8 mouse cellular contexts compared by ENCODE assay signal in the genomic region with DNA sequence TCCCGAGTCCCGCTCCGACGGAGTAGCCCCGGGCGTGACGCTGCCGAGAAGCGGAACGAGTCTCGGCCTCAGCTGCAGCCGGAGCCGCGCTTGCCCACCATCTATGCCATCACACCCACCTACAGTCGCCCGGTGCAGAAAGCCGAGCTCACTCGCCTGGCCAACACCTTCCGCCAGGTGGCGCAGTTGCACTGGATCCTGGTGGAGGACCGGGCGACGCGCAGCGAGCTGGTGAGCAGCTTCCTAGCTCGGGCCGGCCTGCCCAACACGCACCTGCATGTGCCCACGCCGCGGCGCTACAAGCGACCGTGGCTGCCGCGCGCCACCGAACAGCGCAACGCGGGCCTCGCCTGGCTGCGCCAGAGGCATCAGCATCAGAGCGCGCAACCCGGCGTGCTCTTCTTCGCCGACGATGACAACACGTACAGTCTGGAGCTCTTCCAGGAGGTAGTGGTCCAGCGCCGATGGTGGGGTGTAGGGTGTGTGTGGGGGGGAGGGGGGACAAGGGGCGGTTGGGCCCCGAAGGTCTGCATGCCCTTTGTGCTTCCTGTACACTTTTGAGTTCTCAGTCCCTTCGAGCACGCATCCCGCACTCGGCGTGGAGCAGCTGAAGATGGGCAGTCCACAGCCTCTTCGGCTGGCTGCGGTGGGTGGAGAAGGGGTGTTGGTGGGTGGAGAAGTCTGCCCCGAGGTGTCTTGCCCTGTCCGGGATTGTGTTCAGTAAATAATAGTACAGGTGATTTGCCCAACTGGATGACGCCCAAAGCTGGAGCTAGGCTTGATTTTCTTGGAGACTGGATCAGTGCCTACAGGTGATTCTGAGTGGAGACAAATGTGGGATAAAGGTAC. TPM values are rescaled to one million over a fixed set of nuclear protein-coding genes. Genes with fewer than 3 reads are reported as not detected.
DNase-seq lines count a peak whose midpoint lies in the region; ATAC-seq and TF ChIP-seq lines count a peak whose summit lies in the region.

No protein-coding gene starts in this region.

- H3K36me3 ChIP-seq in heart, embryonic 13.5 days: no peaks in the 10 kb centered on the region
- H3K36me3 ChIP-seq in kidney, postnatal 0 days (ENCODE audit: insufficient read depth, low read length): no peaks in the 10 kb centered on the region
- H3K36me3 ChIP-seq in liver, adult 2 months (ENCODE audit: control insufficient read depth, insufficient read depth, low read length): no peaks in the 10 kb centered on the region
- no peaks in the 10 kb centered on the region for H3K36me3 ChIP-seq in stomach, embryonic 14.5 days (ENCODE audit: control insufficient read depth, insufficient read depth, low read length)

- ATAC-seq in erythroid progenitor cell, adult 5-6 weeks (replicated peaks; ENCODE audit: low FRiP score, poor library complexity, severe bottlenecking): peak; percentile 59; the same call in 1 of the 2 replicates
- ATAC-seq in heart, embryonic 13.5 days (ENCODE audit: extremely low read depth, insufficient number of reproducible peaks, low FRiP score, low TSS enrichment): peak; percentile 67; the same call in 1 of the 2 replicates
- peak; percentile 90 for ATAC-seq in kidney, postnatal 0 days (replicated peaks; ENCODE audit: low FRiP score, low read depth)
- ATAC-seq in stomach, embryonic 14.5 days (ENCODE audit: insufficient number of reproducible peaks, insufficient read depth, low FRiP score, low read depth): peak; percentile 87

- peak; percentile 94 to 95 for DNase-seq in B cell, adult 2 months
- DNase-seq in kidney, postnatal 0 days (ENCODE audit: low spot score): peak; percentile 92
- DNase-seq in liver, adult 2 months (ENCODE audit: extremely low read depth, low read depth, low spot score): peak; percentile 51
- peak; percentile 36 to 83 for DNase-seq in natural killer cell, adult 2 months (ENCODE audit: low spot score in 2 of 2)

- no peak overlapping the region for H3K27ac ChIP-seq in brown adipose tissue, adult 24 weeks (replicated peaks; ENCODE audit: low read depth, low read length)
- no peak overlapping the region for H3K27ac ChIP-seq in heart, embryonic 13.5 days (replicated peaks)
- no peak overlapping the region for H3K27ac ChIP-seq in kidney, postnatal 0 days
- H3K27ac ChIP-seq in liver, adult 2 months (replicated peaks; ENCODE audit: insufficient read depth, low read depth, low read length): no peak overlapping the region
- H3K27ac ChIP-seq in stomach, embryonic 14.5 days (ENCODE audit: low read length): no peak overlapping the region

- no peak for TF ChIP-seq POLR2A in liver, adult 2 months (IDR thresholded peaks at IDR 0.05; ENCODE audit: extremely low read depth, insufficient read depth, low read length)

- H3K4me1 ChIP-seq in brown adipose tissue, adult 24 weeks (ENCODE audit: control insufficient read depth, insufficient read depth, insufficient read length, low read length): no peaks in the 10 kb centered on the region
- peaks cover 18% of the 10 kb centered on the region for H3K4me1 ChIP-seq in heart, embryonic 13.5 days
- peaks cover 8% of the 10 kb centered on the region for H3K4me1 ChIP-seq in kidney, postnatal 0 days (replicated peaks; ENCODE audit: insufficient read depth, low read length)
- peaks cover 3% of the 10 kb centered on the region; the same call in 1 of the 2 replicates for H3K4me1 ChIP-seq in liver, adult 2 months (ENCODE audit: control insufficient read depth, insufficient read depth, low read length)
- H3K4me1 ChIP-seq in stomach, embryonic 14.5 days (ENCODE audit: control insufficient read depth, insufficient read depth, low read length): no peaks in the 10 kb centered on the region

- peak overlapping the region; percentile 70 for H3K9ac ChIP-seq in heart, embryonic 13.5 days
- peak overlapping the region; percentile 33; the same call in 1 of the 2 replicates for H3K9ac ChIP-seq in kidney, postnatal 0 days (ENCODE audit: low read depth, low read length)
- no peak overlapping the region for H3K9ac ChIP-seq in liver, adult 2 months (ENCODE audit: low read depth, low read length)
- no peak overlapping the region for H3K9ac ChIP-seq in stomach, embryonic 14.5 days (replicated peaks; ENCODE audit: low read depth, low read length)

- H3K27me3 ChIP-seq in heart, embryonic 13.5 days (replicated peaks): peaks cover 82% of the 10 kb centered on the region
- H3K27me3 ChIP-seq in kidney, postnatal 0 days (ENCODE audit: insufficient read depth, low read length): peaks cover 22% of the 10 kb centered on the region
- H3K27me3 ChIP-seq in liver, adult 2 months (ENCODE audit: control insufficient read depth, insufficient read depth, low read length): peaks cover 18% of the 10 kb centered on the region
- H3K27me3 ChIP-seq in stomach, embryonic 14.5 days (ENCODE audit: control insufficient read depth, insufficient read depth, low read length): peaks cover 25% of the 10 kb centered on the region

- TF ChIP-seq CTCF in kidney, postnatal 0 days (IDR thresholded peaks at IDR 0.05; ENCODE audit: low read depth): peak; percentile 96
- TF ChIP-seq CTCF in liver, adult 2 months (IDR thresholded peaks at IDR 0.05; ENCODE audit: low read depth, low read length): peak; percentile 96

- H3K4me2 ChIP-seq in heart, embryonic 13.5 days: peak overlapping the region; percentile 99
- H3K4me2 ChIP-seq in kidney, postnatal 0 days (ENCODE audit: low read length): peak overlapping the region; percentile 87
- peak overlapping the region; percentile 96 for H3K4me2 ChIP-seq in stomach, embryonic 14.5 days (replicated peaks; ENCODE audit: low read depth, low read length)

- under 1% methylated on average over 64 of the region's 65 CpGs for WGBS in heart, embryonic 13.5 days
- WGBS in kidney, postnatal 0 days: under 1% methylated on average over 65 of the region's 65 CpGs
- WGBS in liver, adult 2 months: 3% methylated on average over 65 of the region's 65 CpGs
- WGBS in stomach, embryonic 14.5 days: 1% methylated on average over 65 of the region's 65 CpGs

- peak overlapping the region; percentile 54 for H3K4me3 ChIP-seq in brown adipose tissue, adult 24 weeks (ENCODE audit: insufficient read depth, low read depth, low read length)
- peak overlapping the region; percentile 69 for H3K4me3 ChIP-seq in heart, embryonic 13.5 days
- H3K4me3 ChIP-seq in kidney, postnatal 0 days (replicated peaks; ENCODE audit: low read depth, low read length): peak overlapping the region; percentile 45
- H3K4me3 ChIP-seq in liver, adult 2 months (ENCODE audit: insufficient read depth, low read depth, low read length): peak overlapping the region; percentile 39; the same call in 1 of the 2 replicates
- peak overlapping the region; percentile 54 for H3K4me3 ChIP-seq in stomach, embryonic 14.5 days (ENCODE audit: low read depth, low read length)

- no peaks in the 10 kb centered on the region for H3K79me2 ChIP-seq in liver, adult 2 months (ENCODE audit: control insufficient read depth, insufficient read depth, low read length)

- no peaks in the 10 kb centered on the region for H3K9me3 ChIP-seq in heart, embryonic 13.5 days
- H3K9me3 ChIP-seq in kidney, postnatal 0 days (replicated peaks; ENCODE audit: low read length): no peaks in the 10 kb centered on the region
- no peaks in the 10 kb centered on the region for H3K9me3 ChIP-seq in stomach, embryonic 14.5 days (ENCODE audit: control insufficient read depth, low read depth, low read length)

RNA-seq across cellular contexts. Expression of a gene that starts 1.5 kb away (rescaled TPM):
- not detected in 2 replicates for polyA plus RNA-seq in brown adipose tissue, adult 24 weeks (2012; ENCODE audit: insufficient read depth, insufficient read length, missing spikeins)
- not detected in 2 replicates for total RNA-seq in erythroid progenitor cell, adult 5-6 weeks (2015; ENCODE audit: low replicate concordance)
- 0.15 and 4.6 TPM in 2 replicates for total RNA-seq in erythroid progenitor cell, adult 5-6 weeks (2017; ENCODE audit: low replicate concordance)
- 0.29 and 0.41 TPM in 2 replicates for polyA plus RNA-seq in heart, embryonic 13.5 days (2015; fragmentation: Nextera tagmentation; extraction: Ambion mirVana)
- 13.1 and 14.4 TPM in 2 replicates for polyA plus RNA-seq in kidney, postnatal 0 days (2015; fragmentation: Nextera tagmentation; extraction: Ambion mirVana)
- total RNA-seq in liver, adult 2 months (2014; rRNA removed): under 0.01 TPM in 1 of 2 replicates, not detected in the other
- polyA plus RNA-seq in liver, adult 2 months (2012; rRNA removed): not detected in 2 replicates
- polyA plus RNA-seq in stomach, embryonic 14.5 days (2014; fragmentation: Nextera tagmentation; extraction: Ambion mirVana): 0.83 and 0.88 TPM in 2 replicates

Comparison
In these comparisons a context has a peak if more than half of its experiments do, and no peak if none do; other contexts are left out.
1. H3K9ac ChIP-seq: peak in heart, embryonic 13.5 days (single experiment) and kidney, postnatal 0 days (single experiment); none in liver, adult 2 months (single experiment) and stomach, embryonic 14.5 days (single experiment).
2. Peak in every context shown above with its lines, with median percentiles within 50 percentile points of each other: DNase-seq, H3K4me3 ChIP-seq, ATAC-seq and H3K4me2 ChIP-seq.